Mouse (Mus musculus): ENCODE data around the gene Pycr2.

DNA sequence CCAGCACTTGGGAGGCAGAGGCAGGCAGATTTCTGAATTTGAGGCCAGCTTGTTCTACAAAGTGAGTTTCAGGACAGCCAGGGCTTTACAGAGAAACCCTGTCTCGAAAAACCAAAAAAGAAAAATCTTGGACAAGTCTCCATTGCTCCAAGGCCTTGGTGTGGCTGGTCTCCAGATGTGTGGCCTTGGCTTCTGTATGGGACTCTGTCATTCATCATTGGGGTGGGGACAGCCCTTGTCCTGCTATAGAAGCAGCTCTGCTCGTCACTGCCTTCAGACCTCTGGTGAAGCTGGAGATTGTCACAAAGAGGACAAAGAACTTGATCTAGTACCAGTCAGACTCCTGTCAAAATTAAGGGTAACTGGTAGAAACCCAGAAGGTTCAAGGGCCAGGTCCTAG lies 29.5 kb upstream of the Pycr2 start:
- no peak for TF ChIP-seq CTCF (IDR thresholded peaks at IDR 0.05)
- no peak for TF ChIP-seq EP300 (IDR thresholded peaks at IDR 0.05)
